Mouse (Mus musculus) C2C12 (cell line): ENCODE measurements around the gene Pds5a. TPM values are rescaled to one million over a fixed set of nuclear protein-coding genes. Genes with fewer than 3 reads are reported as not detected.
"Not testable (repeated sequence)": the region's sequence is repeated elsewhere in the genome, so short reads cannot be mapped to it uniquely, and the experiment has no call there.

Experiments
- H3K27me3 ChIP-seq: one replicate; pipeline ENCODE4 v1.6.1; 2011; ENCODE audit not compliant: control insufficient read depth, insufficient read depth, insufficient read length
- H3K36me3 ChIP-seq: one replicate; pipeline ENCODE4 v1.6.1; 2011; ENCODE audit not compliant: control insufficient read depth, insufficient read depth
- H3K4me3 ChIP-seq: one replicate; pipeline ENCODE4 v1.5.1; 2011; ENCODE audit warnings: mild to moderate bottlenecking, control low read depth; ENCODE audit not compliant: poor library complexity, insufficient read depth, severe bottlenecking
- H3K79me2 ChIP-seq: one replicate; pipeline ENCODE4 v1.6.1; 2011; ENCODE audit not compliant: control insufficient read depth, insufficient read depth
- H3K79me3 ChIP-seq: one replicate; pipeline ENCODE4 v1.6.1; 2011; ENCODE audit warnings: low read depth, control low read depth
- H3ac ChIP-seq: one replicate; pipeline ENCODE3; 2011; ENCODE audit warnings: low read depth; ENCODE audit not compliant: control insufficient read depth, insufficient read length
- CEBPB ChIP-seq: IDR thresholded peaks from one replicate; pipeline ENCODE4 v1.6.1; 2011; ENCODE audit warnings: low read depth, mild to moderate bottlenecking, control low read depth, moderate library complexity
- CTCF ChIP-seq: IDR thresholded peaks from one replicate; pipeline ENCODE4 v1.5.1; 2011; ENCODE audit not compliant: control insufficient read depth, insufficient read depth, insufficient read length
- FOSL1 ChIP-seq: IDR thresholded peaks from one replicate; pipeline ENCODE4 v1.8.0; 2011; ENCODE audit warnings: mild to moderate bottlenecking, low read length; ENCODE audit not compliant: poor library complexity, insufficient read depth, severe bottlenecking
- MAX ChIP-seq: IDR thresholded peaks from one replicate; pipeline ENCODE4 v1.6.1; 2011; ENCODE audit warnings: mild to moderate bottlenecking, control low read depth
- MYOD1 ChIP-seq: IDR thresholded peaks from one replicate; pipeline ENCODE4 v1.6.1; 2011; ENCODE audit warnings: low read depth; ENCODE audit not compliant: control insufficient read depth, insufficient read length
- MYOG ChIP-seq: IDR thresholded peaks from one replicate; pipeline ENCODE4 v1.6.1; 2011; ENCODE audit not compliant: control insufficient read depth, insufficient read length; ENCODE audit errors: extremely low read depth
- USF1 ChIP-seq: IDR thresholded peaks from one replicate; pipeline ENCODE4 v1.6.1; 2011; ENCODE audit warnings: low read depth, mild to moderate bottlenecking, control low read depth, moderate library complexity
- polyA plus RNA-seq: library from polyadenylated mRNA; unstranded; fragments of >200 nt; fragmentation: generic; extraction: Trizol; gene quantifications from one replicate; pipeline ENCODE4 v1.2.1, GENCODE M21; 2012; ENCODE audit warnings: missing spikeins

The Pds5a gene
- polyA plus RNA-seq, 1 experiment, result 20.3 TPM

GRCm38 (mm10) chr5:65699146-65699545 lies 1.1 kb upstream of the Pds5a start:
- Histone ChIP-seq H3K79me2 (peaks cover 32% of the 10 kb centered on the region), H3K79me3 (peaks cover 27% of the 10 kb centered on the region), H3K4me3 (no peak overlapping the region), H3K27me3 (no peaks in the 10 kb centered on the region), H3ac (no peak overlapping the region), H3K36me3 (peaks cover 18% of the 10 kb centered on the region)
- TF ChIP-seq MYOD1 (no peak), FOSL1 (no peak), CEBPB (no peak), CTCF (no peak)

GRCm38 (mm10) chr5:65698759-65699136 lies 675 bp upstream of the Pds5a start:
- peak overlapping the region; percentile 57 for H3ac ChIP-seq
- H3K79me3 ChIP-seq, result peaks cover 31% of the 10 kb centered on the region
- H3K4me3 ChIP-seq, result peak overlapping the region; percentile 38
- H3K27me3 ChIP-seq, result no peaks in the 10 kb centered on the region
- peaks cover 36% of the 10 kb centered on the region for H3K79me2 ChIP-seq
- no peak for TF ChIP-seq CTCF
- TF ChIP-seq MYOD1, result no peak
- TF ChIP-seq FOSL1, result no peak
- TF ChIP-seq MYOG, result no peak
- TF ChIP-seq MAX, result no peak
- TF ChIP-seq USF1, result no peak
- no peak for TF ChIP-seq CEBPB
- peaks cover 22% of the 10 kb centered on the region for H3K36me3 ChIP-seq

- peak overlapping the region; percentile 97 for H3ac ChIP-seq
- H3K36me3 ChIP-seq, result peaks cover 34% of the 10 kb centered on the region
- H3K79me2 ChIP-seq, result peaks cover 49% of the 10 kb centered on the region
- H3K27me3 ChIP-seq, result no peaks in the 10 kb centered on the region
- H3K79me3 ChIP-seq, result peaks cover 44% of the 10 kb centered on the region
- peak overlapping the region; percentile 83 for H3K4me3 ChIP-seq
- TF ChIP-seq MYOG, result no peak
- TF ChIP-seq MYOD1, result no peak
- no peak for TF ChIP-seq CTCF
- TF ChIP-seq FOSL1, result no peak
- TF ChIP-seq CEBPB, result no peak
- TF ChIP-seq MAX, result no peak
- TF ChIP-seq USF1, result no peak
Measured at GRCm38 (mm10) chr5:65697486-65697835, 612 bp downstream of the Pds5a start.

- Histone ChIP-seq H3K79me2 (peaks cover 54% of the 10 kb centered on the region), H3K27me3 (no peaks in the 10 kb centered on the region), H3K36me3 (peaks cover 38% of the 10 kb centered on the region), H3K4me3 (peak overlapping the region; percentile 83), H3K79me3 (peaks cover 49% of the 10 kb centered on the region), H3ac (peak overlapping the region; percentile 97)
- TF ChIP-seq FOSL1 (no peak), CEBPB (no peak), MYOD1 (no peak), MYOG (no peak), USF1 (no peak), CTCF (no peak), MAX (no peak)
Measured at GRCm38 (mm10) chr5:65696821-65697485, 1.1 kb downstream of the Pds5a start.

- peaks cover 77% of the 10 kb centered on the region for H3K79me3 ChIP-seq
- not testable (repeated sequence) for H3K27me3 ChIP-seq, H3ac ChIP-seq, H3K4me3 ChIP-seq
- peaks cover 83% of the 10 kb centered on the region for H3K79me2 ChIP-seq
- peaks cover 52% of the 10 kb centered on the region for H3K36me3 ChIP-seq
Measured at GRCm38 (mm10) chr5:65694076-65694475, 4.0 kb downstream of the Pds5a start.

- no peak overlapping the region for H3K4me3 ChIP-seq
- H3K27me3 ChIP-seq, result no peaks in the 10 kb centered on the region
- H3K79me2 ChIP-seq, result peaks cover 94% of the 10 kb centered on the region
- no peak overlapping the region for H3ac ChIP-seq
- H3K36me3 ChIP-seq, result peaks cover 55% of the 10 kb centered on the region
- TF ChIP-seq MYOG (no peak), MYOD1 (no peak), CTCF (no peak), FOSL1 (no peak), CEBPB (no peak), USF1 (no peak), MAX (no peak)
- peaks cover 87% of the 10 kb centered on the region for H3K79me3 ChIP-seq
Measured at GRCm38 (mm10) chr5:65693018-65693417, 5.1 kb downstream of the Pds5a start.

- Histone ChIP-seq H3K27me3 (no peaks in the 10 kb centered on the region), H3K79me3 (peaks cover 94% of the 10 kb centered on the region), H3K79me2 (peaks cover 100% of the 10 kb centered on the region), H3K36me3 (peaks cover 42% of the 10 kb centered on the region), H3ac (no peak overlapping the region), H3K4me3 (no peak overlapping the region)
- TF ChIP-seq MAX (no peak), FOSL1 (no peak), USF1 (no peak), MYOD1 (no peak), MYOG (no peak), CTCF (no peak), CEBPB (no peak)
Measured at GRCm38 (mm10) chr5:65688806-65689205, 9.3 kb downstream of the Pds5a start.
